Mouse (Mus musculus): ENCODE measurements around the gene 6030468B19Rik. TPM values are rescaled to one million over a fixed set of nuclear protein-coding genes. Genes with fewer than 3 reads are reported as not detected.
"Not testable (repeated sequence)": the region's sequence is repeated elsewhere in the genome, so short reads cannot be mapped to it uniquely, and the experiment has no call there.

The 6030468B19Rik gene
- total RNA-seq, 2 experiments from 2014 or later = not detected

GRCm38 (mm10) chr11:117827386-117827785 is 29.9 kb downstream of the 6030468B19Rik start:
- Histone ChIP-seq H3K4me3 (no peak overlapping the region), H3K27ac (no peak overlapping the region)
- DNase-seq = peak; percentile 18
- no peak for TF ChIP-seq CTCF (IDR thresholded peaks at IDR 0.05)
- intact Hi-C loops (cut with DNase I) = no loop called here

DNA sequence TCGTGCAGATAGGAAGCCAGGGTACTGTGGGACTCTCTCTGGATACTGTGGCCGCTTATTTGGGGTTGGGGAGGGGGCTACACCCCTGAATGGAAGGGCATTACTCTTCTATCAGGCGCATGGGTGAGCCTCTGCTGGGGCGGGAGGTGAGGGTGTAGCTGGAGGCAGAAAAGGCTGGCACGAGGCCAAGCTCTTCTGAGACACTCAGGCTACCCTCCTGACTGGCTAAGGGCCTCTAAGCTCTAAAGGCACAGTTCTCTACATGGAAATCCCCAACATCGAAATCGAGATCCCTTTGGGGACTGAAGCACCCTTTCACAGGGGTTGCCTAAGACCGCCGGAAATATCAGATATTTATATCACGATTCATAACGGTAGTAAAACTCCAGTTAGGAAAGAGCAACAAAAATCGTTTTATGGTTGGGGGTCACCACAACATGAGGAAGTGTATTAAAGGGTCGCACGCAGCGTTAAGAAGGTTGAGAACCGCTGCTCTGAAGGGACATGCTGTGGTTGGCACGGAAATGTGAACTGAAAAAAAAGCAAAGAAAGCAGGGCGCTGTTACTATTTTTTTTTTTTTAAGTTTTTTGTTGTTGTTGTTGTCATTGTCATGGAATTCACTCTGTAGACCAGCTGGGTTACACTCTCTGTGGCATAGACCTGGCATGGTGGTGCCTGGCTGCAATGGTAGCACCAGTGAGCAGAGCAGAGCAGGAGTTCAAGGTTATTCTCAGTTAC is 30.9 kb downstream of the 6030468B19Rik start:
- H3K4me3 ChIP-seq = no peak overlapping the region
- TF ChIP-seq CTCF (IDR thresholded peaks at IDR 0.05) = no peak
- peak overlapping the region; percentile 61 for H3K27ac ChIP-seq
- intact Hi-C loops (cut with DNase I) = no loop called here
- DNase-seq = peak; percentile 29

GRCm38 (mm10) chr11:117828888-117829604 is 31.6 kb downstream of the 6030468B19Rik start:
- no peak for TF ChIP-seq CTCF (IDR thresholded peaks at IDR 0.05)
- H3K27ac ChIP-seq = peak overlapping the region; percentile 61
- intact Hi-C loops (cut with DNase I) = no loop called here
- H3K4me3 ChIP-seq = no peak overlapping the region
- peak; percentile 59 for DNase-seq

- H3K27ac ChIP-seq = peak overlapping the region; percentile 61
- intact Hi-C loops (cut with DNase I) = no loop called here
- DNase-seq = peak; percentile 49
These were observed 32.3 kb downstream of the 6030468B19Rik start for GRCm38 (mm10) chr11:117829671-117830215.

DNA sequence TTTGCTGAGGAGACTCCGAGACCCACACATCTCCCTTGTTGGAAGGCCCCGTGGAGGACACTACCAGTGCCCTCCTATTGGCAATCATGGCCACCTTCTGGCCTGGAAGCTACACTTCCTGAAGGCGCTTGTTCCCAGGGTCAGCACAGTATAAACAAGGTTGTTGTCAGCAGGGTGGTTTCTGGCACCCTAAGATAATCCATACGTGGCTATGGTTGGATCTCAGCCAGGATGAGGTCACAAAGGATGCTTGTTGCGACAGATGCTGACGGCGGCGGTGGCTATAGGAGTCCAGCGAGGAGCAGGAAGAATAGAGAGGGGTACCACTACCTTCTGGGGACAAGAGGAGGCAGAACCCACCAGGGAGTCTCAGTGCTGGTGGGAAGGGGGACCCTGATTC is 32.9 kb downstream of the 6030468B19Rik start:
- intact Hi-C loops (cut with DNase I) = no loop called here
- H3K27ac ChIP-seq = peak overlapping the region; percentile 10; the same call in 1 of the 2 replicates
- DNase-seq = peak; percentile 18
- TF ChIP-seq CTCF (IDR thresholded peaks at IDR 0.05) = no peak
- H3K4me3 ChIP-seq = no peak overlapping the region

More at GRCm38 (mm10) chr11:117829671-117830215, 32.3 kb downstream of the 6030468B19Rik start:
- H3K4me3 ChIP-seq = no peak overlapping the region
- no peak for TF ChIP-seq CTCF (IDR thresholded peaks at IDR 0.05)

DNA sequence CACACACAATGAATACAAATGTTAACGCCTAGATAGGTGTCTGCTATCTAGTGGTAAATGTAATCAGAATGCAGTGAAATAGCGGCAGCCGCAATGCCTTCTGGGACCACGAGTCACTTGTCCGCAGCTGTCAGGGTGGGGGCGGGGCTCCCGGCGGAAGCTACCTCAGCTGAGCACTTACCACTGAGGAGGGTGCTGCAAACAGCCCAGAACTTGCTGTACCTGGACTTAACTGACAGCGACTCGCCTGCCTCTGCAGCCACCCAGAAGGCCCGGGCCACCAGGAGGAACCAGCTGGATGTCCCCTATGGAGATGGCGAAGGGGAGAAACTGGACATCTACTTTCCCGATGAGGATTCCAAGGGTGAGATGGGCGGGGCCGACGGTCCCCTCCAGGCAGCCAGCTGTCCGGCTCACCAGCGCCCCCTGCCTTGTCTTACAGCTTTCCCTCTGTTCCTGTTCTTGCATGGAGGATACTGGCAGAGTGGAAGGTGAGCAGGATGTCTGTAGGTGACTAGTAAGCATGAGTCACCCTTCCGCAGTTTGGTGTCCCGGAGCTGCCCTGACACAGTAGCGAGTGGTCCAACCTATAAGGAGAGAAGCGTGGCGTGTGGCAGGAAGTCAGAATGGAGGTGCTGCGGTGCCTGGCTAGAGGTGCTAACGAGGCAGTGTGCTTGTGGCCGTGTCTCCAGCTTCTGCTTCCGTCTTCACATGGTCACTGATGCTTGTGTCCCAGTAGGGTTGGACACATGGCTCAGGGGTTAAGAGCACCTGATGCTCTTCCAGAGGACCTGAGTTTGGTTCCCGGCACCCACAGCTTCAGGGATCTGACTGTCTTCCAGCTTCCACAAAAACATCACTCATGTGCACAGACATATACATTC is 34.9 kb downstream of the 6030468B19Rik start:
- Histone ChIP-seq H3K4me3 (peak overlapping the region; percentile 70), H3K27ac (peak overlapping the region; percentile 83)
- intact Hi-C loops (cut with DNase I) = no loop called here
- DNase-seq = peak; percentile 86
- TF ChIP-seq CTCF (IDR thresholded peaks at IDR 0.05) = peak; percentile 82

DNA sequence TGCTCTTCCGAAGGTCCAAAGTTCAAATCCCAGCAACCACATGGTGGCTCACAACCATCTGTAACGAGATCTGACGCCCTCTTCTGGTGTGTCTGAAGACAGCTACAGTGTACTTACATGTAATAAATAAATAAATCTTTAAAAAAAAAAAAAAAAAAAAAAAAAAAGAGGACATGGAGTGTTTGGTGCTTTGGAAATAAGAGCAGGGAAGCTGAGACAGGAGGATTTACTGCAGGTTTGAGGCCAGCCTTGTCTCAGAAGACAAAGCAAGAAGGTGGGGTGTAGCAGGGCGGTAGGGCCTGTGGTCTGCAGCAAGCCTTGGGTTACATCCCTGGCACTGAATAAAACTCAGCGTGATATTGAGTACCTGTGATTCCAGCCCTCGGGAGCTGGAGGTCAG is 36.0 kb downstream of the 6030468B19Rik start:
- H3K4me3 ChIP-seq; intact Hi-C loops (cut with DNase I); H3K27ac ChIP-seq; DNase-seq: not testable (repeated sequence)

DNA sequence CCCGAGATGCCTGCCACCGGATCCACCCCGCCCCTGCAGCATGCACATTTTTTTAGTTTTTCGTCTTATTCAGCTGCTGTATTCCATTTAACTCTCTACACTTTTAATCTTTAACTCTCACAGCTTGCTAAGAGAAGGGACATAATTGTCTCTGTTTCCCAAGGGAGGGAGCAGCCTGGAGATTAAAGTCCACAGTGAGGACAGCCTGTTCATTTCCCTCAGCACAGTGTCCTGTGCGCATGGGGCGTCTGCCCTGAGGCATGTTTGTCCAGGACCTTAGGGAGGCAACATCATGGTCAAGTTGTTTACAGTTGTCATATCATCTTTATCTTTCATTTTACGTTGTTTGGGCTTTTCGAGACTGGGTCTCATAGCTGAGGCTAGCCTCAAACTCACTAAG is 36.6 kb downstream of the 6030468B19Rik start:
- no peak overlapping the region for H3K4me3 ChIP-seq
- TF ChIP-seq CTCF (IDR thresholded peaks at IDR 0.05) = no peak
- no peak overlapping the region for H3K27ac ChIP-seq
- intact Hi-C loops (cut with DNase I) = no loop called here
- no peak for DNase-seq

- Histone ChIP-seq H3K27ac (no peak overlapping the region), H3K4me3 (no peak overlapping the region)
- intact Hi-C loops (cut with DNase I) = no loop called here
- DNase-seq = peak; percentile 28
- TF ChIP-seq CTCF (IDR thresholded peaks at IDR 0.05) = no peak
These were observed 38.8 kb downstream of the 6030468B19Rik start for GRCm38 (mm10) chr11:117836306-117836705.

DNA sequence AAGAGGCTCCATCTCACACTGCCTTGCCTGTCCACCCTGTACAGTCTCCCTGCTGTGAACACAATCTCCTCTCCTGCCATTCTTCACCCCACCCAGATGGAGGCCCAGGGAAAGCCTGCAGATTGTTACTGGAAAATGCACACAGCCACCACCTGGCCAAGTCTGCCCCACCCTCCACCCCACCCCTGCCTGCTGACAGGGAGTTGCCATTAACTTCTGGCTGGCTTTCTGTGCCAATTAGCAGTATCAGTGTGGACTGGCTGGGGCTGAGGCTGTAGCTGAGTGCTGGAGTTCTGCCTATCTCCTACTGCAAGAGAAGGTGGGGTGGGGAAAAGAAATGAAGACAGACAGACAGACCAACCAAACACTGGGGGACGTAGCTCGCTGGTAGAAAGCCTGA is 41.1 kb downstream of the 6030468B19Rik start:
- no peak for DNase-seq
- TF ChIP-seq CTCF (IDR thresholded peaks at IDR 0.05) = no peak
- no peak overlapping the region for H3K27ac ChIP-seq
- H3K4me3 ChIP-seq = no peak overlapping the region
- intact Hi-C loops (cut with DNase I) = no loop called here

GRCm38 (mm10) chr11:117839021-117839420 is 41.6 kb downstream of the 6030468B19Rik start:
- no peak overlapping the region for H3K4me3 ChIP-seq
- intact Hi-C loops (cut with DNase I) = no loop called here
- no peak for TF ChIP-seq CTCF (IDR thresholded peaks at IDR 0.05)
- H3K27ac ChIP-seq = no peak overlapping the region
- no peak for DNase-seq

DNA sequence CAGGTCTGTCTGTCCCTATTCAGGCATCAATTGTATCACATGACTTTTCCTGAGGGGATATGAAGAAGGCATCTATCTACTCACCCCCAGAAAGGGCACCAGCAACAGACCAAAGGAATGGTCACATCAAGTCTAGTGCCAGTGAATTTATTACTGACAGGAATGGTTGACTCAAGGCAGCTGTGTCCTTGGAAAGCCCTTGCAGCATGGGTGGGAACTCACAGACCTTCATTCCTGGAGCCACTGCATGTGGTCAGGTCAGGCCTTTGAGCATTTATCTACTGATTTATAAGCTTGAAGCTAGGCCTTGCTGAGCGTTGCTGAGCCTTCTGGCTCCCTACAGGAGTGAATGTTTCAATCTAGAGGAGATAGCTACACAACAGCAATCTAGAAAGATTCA is 43.5 kb downstream of the 6030468B19Rik start:
- no peak overlapping the region for H3K27ac ChIP-seq
- no peak overlapping the region for H3K4me3 ChIP-seq
- TF ChIP-seq CTCF (IDR thresholded peaks at IDR 0.05) = no peak

More for the DNA sequence above, 43.5 kb downstream of the 6030468B19Rik start:
- intact Hi-C loops (cut with DNase I) = no loop called here
- DNase-seq = no peak

Data from gastrocnemius, adult 2 months (tissue).